Mouse (Mus musculus): ENCODE results near the gene Ctns. TPM values are rescaled to one million over a fixed set of nuclear protein-coding genes. Genes with fewer than 3 reads are reported as not detected.

Gene Ctns
- polyA plus RNA-seq, 1 experiment, result not detected

GRCm38 (mm10) chr11:73225856-73226255, 27.0 kb upstream of the Ctns start:
- no peak overlapping the region for H3K4me3 ChIP-seq (ENCODE audit: insufficient read depth, low read depth, low read length)
- TF ChIP-seq POLR2A (IDR thresholded peaks at IDR 0.05; ENCODE audit: insufficient read depth, low read depth, low read length) (no peak), CTCF (IDR thresholded peaks at IDR 0.05; ENCODE audit: insufficient read depth, low read depth, low read length) (no peak)
- no peak overlapping the region for H3K27ac ChIP-seq (ENCODE audit: insufficient read depth, low read depth, low read length)
- H3K4me1 ChIP-seq (ENCODE audit: control insufficient read depth, insufficient read depth, low read length), result no peaks in the 10 kb centered on the region
- WGBS, result 90% methylated on average over 6 of the region's 6 CpGs

- no peak overlapping the region for H3K27ac ChIP-seq (ENCODE audit: insufficient read depth, low read depth, low read length)
- WGBS, result 80% methylated on average over 2 of the region's 2 CpGs
- no peaks in the 10 kb centered on the region for H3K4me1 ChIP-seq (ENCODE audit: control insufficient read depth, insufficient read depth, low read length)
- no peak overlapping the region for H3K4me3 ChIP-seq (ENCODE audit: insufficient read depth, low read depth, low read length)
- no peak for TF ChIP-seq CTCF (IDR thresholded peaks at IDR 0.05; ENCODE audit: insufficient read depth, low read depth, low read length)
- TF ChIP-seq POLR2A (IDR thresholded peaks at IDR 0.05; ENCODE audit: insufficient read depth, low read depth, low read length), result no peak
Observed at GRCm38 (mm10) chr11:73223966-73224365, 25.1 kb upstream of the Ctns start.

- no peak overlapping the region for H3K27ac ChIP-seq (ENCODE audit: insufficient read depth, low read depth, low read length)
- H3K4me3 ChIP-seq (ENCODE audit: insufficient read depth, low read depth, low read length), result no peak overlapping the region
- 45% methylated on average over 5 of the region's 5 CpGs for WGBS
- TF ChIP-seq POLR2A (IDR thresholded peaks at IDR 0.05; ENCODE audit: insufficient read depth, low read depth, low read length) (no peak), CTCF (IDR thresholded peaks at IDR 0.05; ENCODE audit: insufficient read depth, low read depth, low read length) (no peak)
- no peaks in the 10 kb centered on the region for H3K4me1 ChIP-seq (ENCODE audit: control insufficient read depth, insufficient read depth, low read length)
Observed at GRCm38 (mm10) chr11:73222846-73223245, 24.0 kb upstream of the Ctns start.

GRCm38 (mm10) chr11:73220651-73221050, 21.8 kb upstream of the Ctns start:
- no peak for TF ChIP-seq CTCF (IDR thresholded peaks at IDR 0.05; ENCODE audit: insufficient read depth, low read depth, low read length)
- TF ChIP-seq POLR2A (IDR thresholded peaks at IDR 0.05; ENCODE audit: insufficient read depth, low read depth, low read length), result no peak
- 72% methylated on average over 1 of the region's 1 CpGs for WGBS
- no peaks in the 10 kb centered on the region for H3K4me1 ChIP-seq (ENCODE audit: control insufficient read depth, insufficient read depth, low read length)
- H3K4me3 ChIP-seq (ENCODE audit: insufficient read depth, low read depth, low read length), result no peak overlapping the region
- H3K27ac ChIP-seq (ENCODE audit: insufficient read depth, low read depth, low read length), result no peak overlapping the region

GRCm38 (mm10) chr11:73219671-73220070, 20.8 kb upstream of the Ctns start:
- Histone ChIP-seq H3K4me3 (ENCODE audit: insufficient read depth, low read depth, low read length) (no peak overlapping the region), H3K27ac (ENCODE audit: insufficient read depth, low read depth, low read length) (no peak overlapping the region), H3K4me1 (ENCODE audit: control insufficient read depth, insufficient read depth, low read length) (no peaks in the 10 kb centered on the region)
- WGBS, result 70% methylated on average over 2 of the region's 2 CpGs
- no peak for TF ChIP-seq CTCF (IDR thresholded peaks at IDR 0.05; ENCODE audit: insufficient read depth, low read depth, low read length)
- TF ChIP-seq POLR2A (IDR thresholded peaks at IDR 0.05; ENCODE audit: insufficient read depth, low read depth, low read length), result no peak

DNA sequence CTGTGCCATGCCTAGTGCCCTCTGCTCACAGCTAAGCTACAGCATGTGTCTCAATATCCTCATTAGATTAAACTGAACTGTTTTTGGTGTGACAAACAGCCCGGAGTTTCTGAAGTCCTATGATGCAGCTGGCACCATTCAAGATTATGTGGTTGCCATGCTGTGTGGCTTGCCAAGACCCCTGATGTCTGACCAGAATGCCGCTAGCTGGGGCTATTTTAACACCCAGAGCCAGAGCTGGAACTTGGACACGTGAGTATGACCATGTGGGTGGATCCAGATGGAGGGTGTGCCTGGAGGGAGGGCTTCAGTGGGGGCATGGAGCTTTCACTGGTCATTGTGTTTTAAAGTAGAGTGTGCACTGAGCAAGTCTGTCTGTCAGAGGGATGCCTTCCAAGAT, 15.1 kb upstream of the Ctns start:
- TF ChIP-seq POLR2A (IDR thresholded peaks at IDR 0.05; ENCODE audit: insufficient read depth, low read depth, low read length), result no peak
- TF ChIP-seq CTCF (IDR thresholded peaks at IDR 0.05; ENCODE audit: insufficient read depth, low read depth, low read length), result no peak
- Histone ChIP-seq H3K4me1 (ENCODE audit: control insufficient read depth, insufficient read depth, low read length) (no peaks in the 10 kb centered on the region), H3K4me3 (ENCODE audit: insufficient read depth, low read depth, low read length) (no peak overlapping the region), H3K27ac (ENCODE audit: insufficient read depth, low read depth, low read length) (no peak overlapping the region)
- WGBS, result 50% methylated on average over 3 of the region's 3 CpGs

DNA sequence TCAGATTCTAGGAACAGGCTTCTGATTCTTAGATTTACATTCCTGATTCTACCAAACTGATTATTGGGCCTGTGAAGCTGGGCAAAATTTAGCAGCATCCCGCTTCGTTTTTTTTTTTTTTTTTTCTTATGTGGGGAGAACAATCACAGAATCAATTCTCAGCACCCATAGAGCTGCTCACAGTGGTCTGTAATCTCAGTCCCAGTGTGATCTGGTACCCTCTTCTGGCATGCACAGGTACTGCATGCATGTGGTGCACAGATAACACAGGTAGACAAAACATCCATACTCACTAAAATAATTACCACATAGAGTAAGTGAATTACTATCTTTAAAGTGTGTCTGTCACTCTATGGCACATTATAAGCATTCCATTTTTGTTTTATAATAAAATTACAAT, 8.8 kb upstream of the Ctns start:
- TF ChIP-seq CTCF (IDR thresholded peaks at IDR 0.05; ENCODE audit: insufficient read depth, low read depth, low read length) (no peak), POLR2A (IDR thresholded peaks at IDR 0.05; ENCODE audit: insufficient read depth, low read depth, low read length) (no peak)
- WGBS, result 88% methylated on average over 2 of the region's 2 CpGs

DNA sequence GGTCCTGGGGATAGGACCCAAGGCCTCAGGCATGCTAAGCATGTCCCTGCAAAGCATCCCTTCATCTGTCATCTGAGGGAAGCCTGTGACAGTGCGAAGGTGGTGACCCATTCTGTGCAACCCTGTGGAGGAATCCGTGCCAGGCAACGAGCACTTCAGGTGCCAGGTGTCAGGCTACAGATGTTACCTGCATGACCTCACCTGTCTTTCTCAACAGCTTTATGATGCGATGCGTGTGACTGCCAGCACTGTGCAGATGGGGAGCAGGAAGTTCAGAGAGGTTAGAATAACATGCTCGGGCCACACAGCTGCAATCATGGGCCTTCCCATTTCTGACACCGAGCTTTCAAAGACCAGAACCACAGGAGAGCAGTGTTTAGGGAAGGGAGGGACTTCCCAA, 6.4 kb upstream of the Ctns start:
- 82% methylated on average over 7 of the region's 7 CpGs for WGBS

More for the DNA sequence above, 8.8 kb upstream of the Ctns start:
- no peak overlapping the region for H3K4me3 ChIP-seq (ENCODE audit: insufficient read depth, low read depth, low read length)
- no peaks in the 10 kb centered on the region for H3K4me1 ChIP-seq (ENCODE audit: control insufficient read depth, insufficient read depth, low read length)
- no peak overlapping the region for H3K27ac ChIP-seq (ENCODE audit: insufficient read depth, low read depth, low read length)

GRCm38 (mm10) chr11:73203895-73204294, 5.1 kb upstream of the Ctns start:
- Histone ChIP-seq H3K4me3 (ENCODE audit: insufficient read depth, low read depth, low read length) (no peak overlapping the region), H3K27ac (ENCODE audit: insufficient read depth, low read depth, low read length) (no peak overlapping the region), H3K4me1 (ENCODE audit: control insufficient read depth, insufficient read depth, low read length) (no peaks in the 10 kb centered on the region; the same call in 1 of the 2 replicates)
- no peak for TF ChIP-seq POLR2A (IDR thresholded peaks at IDR 0.05; ENCODE audit: insufficient read depth, low read depth, low read length)
- no peak for TF ChIP-seq CTCF (IDR thresholded peaks at IDR 0.05; ENCODE audit: insufficient read depth, low read depth, low read length)
- WGBS, result 89% methylated on average over 8 of the region's 8 CpGs

More for the DNA sequence above, 6.4 kb upstream of the Ctns start:
- H3K4me3 ChIP-seq (ENCODE audit: insufficient read depth, low read depth, low read length), result no peak overlapping the region
- H3K27ac ChIP-seq (ENCODE audit: insufficient read depth, low read depth, low read length), result no peak overlapping the region
- TF ChIP-seq POLR2A (IDR thresholded peaks at IDR 0.05; ENCODE audit: insufficient read depth, low read depth, low read length), result no peak
- TF ChIP-seq CTCF (IDR thresholded peaks at IDR 0.05; ENCODE audit: insufficient read depth, low read depth, low read length), result no peak
- H3K4me1 ChIP-seq (ENCODE audit: control insufficient read depth, insufficient read depth, low read length), result no peaks in the 10 kb centered on the region; the same call in 1 of the 2 replicates

DNA sequence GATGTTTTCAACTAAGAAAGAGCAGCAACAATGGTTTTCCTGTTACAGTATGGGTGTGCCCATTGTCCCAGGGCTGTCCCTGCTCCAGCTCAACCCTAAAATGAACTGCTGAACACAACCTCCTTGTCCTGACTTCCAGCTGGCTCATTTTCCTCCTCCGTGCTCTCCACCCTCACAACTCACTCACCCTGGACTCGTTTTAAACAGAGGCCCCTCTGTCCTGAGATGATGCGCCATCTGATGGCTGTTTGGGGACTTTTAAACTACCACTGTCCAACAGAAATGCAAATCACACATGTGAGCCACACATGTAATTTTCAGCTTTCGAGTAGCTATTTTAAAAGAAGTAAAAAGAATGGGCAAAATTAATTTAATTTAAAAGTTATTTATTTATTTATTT, 2.8 kb upstream of the Ctns start:
- Histone ChIP-seq H3K4me3 (ENCODE audit: insufficient read depth, low read depth, low read length) (no peak overlapping the region), H3K4me1 (ENCODE audit: control insufficient read depth, insufficient read depth, low read length) (peaks cover 6% of the 10 kb centered on the region), H3K27ac (ENCODE audit: insufficient read depth, low read depth, low read length) (no peak overlapping the region)
- 38% methylated on average over 4 of the region's 4 CpGs for WGBS
- TF ChIP-seq CTCF (IDR thresholded peaks at IDR 0.05; ENCODE audit: insufficient read depth, low read depth, low read length) (no peak), POLR2A (IDR thresholded peaks at IDR 0.05; ENCODE audit: insufficient read depth, low read depth, low read length) (no peak)

All from olfactory bulb, adult 2 months (tissue).